Comparison of ENCODE assay signal across 30 mouse cellular contexts in genomic region chr2:132770822-132771221, GRCm38 (mm10). TPM values are rescaled to one million over a fixed set of nuclear protein-coding genes. Genes with fewer than 3 reads are reported as not detected.
"Had no signal": no experiment of that assay in that cellular context is flagged by ENCODE, and none has a peak within 500 bp of the region (broad histone marks: within the 10 kb centered on the region; RNA-seq: fewer than 3 reads in every experiment).

No protein-coding gene starts in this region.

- DNase-seq: left cerebral cortex, postnatal 4 days; liver; liver, embryonic 13.5 days; liver, postnatal 0 days; lung, adult 18-20 months; lung, adult 2 months; lung, embryonic 14.5 days; lung, postnatal 10 days; lung, postnatal 14 days; lung, postnatal 36 days; lung, postnatal 4 days; midbrain, embryonic 14.5 days had no signal

- H3K4me2 ChIP-seq: limb, embryonic 12.5 days; limb, embryonic 13.5 days; limb, embryonic 15.5 days; liver, embryonic 11.5 days; liver, embryonic 12.5 days; liver, embryonic 13.5 days; liver, embryonic 15.5 days; lung, embryonic 14.5 days; lung, embryonic 15.5 days; midbrain, embryonic 11.5 days; midbrain, embryonic 12.5 days; midbrain, embryonic 13.5 days; midbrain, embryonic 15.5 days had no signal

- ATAC-seq: liver, embryonic 12.5 days; liver, postnatal 0 days; lung, postnatal 0 days; midbrain, embryonic 13.5 days; midbrain, embryonic 15.5 days; midbrain, embryonic 16.5 days had no signal

- H3K36me3 ChIP-seq: limb, embryonic 12.5 days; limb, embryonic 13.5 days; limb, embryonic 15.5 days; liver, embryonic 12.5 days; liver, embryonic 13.5 days; liver, embryonic 15.5 days; lung, embryonic 15.5 days; midbrain, embryonic 10.5 days; midbrain, embryonic 12.5 days; midbrain, embryonic 13.5 days; midbrain, embryonic 15.5 days had no signal

- H3K4me3 ChIP-seq: limb, embryonic 12.5 days; limb, embryonic 13.5 days; limb, embryonic 15.5 days; liver, embryonic 12.5 days; liver, embryonic 13.5 days; liver, embryonic 15.5 days; lung, embryonic 15.5 days; megakaryocyte, embryonic 14.5 days; midbrain, embryonic 10.5 days; midbrain, embryonic 12.5 days; midbrain, embryonic 13.5 days; midbrain, embryonic 15.5 days; myocyte had no signal

- H3K27ac ChIP-seq: limb, embryonic 12.5 days; limb, embryonic 13.5 days; limb, embryonic 15.5 days; liver, embryonic 12.5 days; liver, embryonic 13.5 days; liver, embryonic 14.5 days; liver, embryonic 15.5 days; lung, embryonic 15.5 days; macrophage; midbrain, embryonic 10.5 days; midbrain, embryonic 12.5 days; midbrain, embryonic 13.5 days; midbrain, embryonic 15.5 days had no signal

- H3K9ac ChIP-seq: limb, embryonic 12.5 days; limb, embryonic 13.5 days; limb, embryonic 15.5 days; liver, embryonic 12.5 days; liver, embryonic 13.5 days; liver, embryonic 14.5 days; liver, embryonic 15.5 days; liver, postnatal 0 days; lung, embryonic 14.5 days; lung, embryonic 15.5 days; midbrain, embryonic 12.5 days; midbrain, embryonic 13.5 days; midbrain, embryonic 15.5 days had no signal

- H3K9me3 ChIP-seq: limb, embryonic 12.5 days; limb, embryonic 13.5 days; limb, embryonic 15.5 days; liver, embryonic 12.5 days; liver, embryonic 13.5 days; liver, embryonic 15.5 days; lung, embryonic 15.5 days; midbrain, embryonic 10.5 days; midbrain, embryonic 12.5 days; midbrain, embryonic 13.5 days; midbrain, embryonic 15.5 days had no signal

- H3K27me3 ChIP-seq: limb, embryonic 12.5 days; limb, embryonic 13.5 days; limb, embryonic 15.5 days; liver, embryonic 12.5 days; liver, embryonic 13.5 days; liver, embryonic 15.5 days; lung, embryonic 15.5 days; megakaryocyte, embryonic 14.5 days; midbrain, embryonic 12.5 days; midbrain, embryonic 13.5 days; midbrain, embryonic 15.5 days had no signal

- H3K4me1 ChIP-seq: limb, embryonic 12.5 days; limb, embryonic 13.5 days; limb, embryonic 15.5 days; liver, embryonic 12.5 days; liver, embryonic 13.5 days; liver, embryonic 15.5 days; lung, embryonic 15.5 days; megakaryocyte, embryonic 14.5 days; midbrain, embryonic 10.5 days; midbrain, embryonic 12.5 days; midbrain, embryonic 13.5 days; midbrain, embryonic 15.5 days had no signal

RNA-seq across cellular contexts. Expression of gene Chgb, which starts 10.3 kb away (rescaled TPM):
- polyA plus RNA-seq: liver, postnatal 0 days had no signal
